Mouse (Mus musculus): ENCODE data around the gene Zbtb7a. TPM values are rescaled to one million over a fixed set of nuclear protein-coding genes. Genes with fewer than 3 reads are reported as not detected.
"Not testable (repeated sequence)": the region's sequence is repeated elsewhere in the genome, so short reads cannot be mapped to it uniquely, and the experiment has no call there.

Gene Zbtb7a
- polyA plus RNA-seq, 1 experiment from 2014 or later, result 25.0 TPM

GRCm38 (mm10) chr10:81176466-81177271 lies 41.6 kb downstream of the Zbtb7a start, which contains the start of gene Eef2:
TSS of gene Eef2 (plus strand) at chr10:81176631.
- Histone ChIP-seq H3K9me3 (ENCODE audit: low read depth, low read length) (no peaks in the 10 kb centered on the region), H3K4me1 (ENCODE audit: insufficient read depth) (peaks cover 5% of the 10 kb centered on the region), H3K4me3 (ENCODE audit: low read depth, low read length) (peak within 1 kb of the TSS; percentile 99), H3K4me2 (peak within 1 kb of the TSS; percentile 89), H3K36me3 (ENCODE audit: insufficient read depth) (peaks cover 48% of the 10 kb centered on the region), H3K27ac (ENCODE audit: low read depth) (peak within 1 kb of the TSS; percentile 94), H3K9ac (peak within 1 kb of the TSS; percentile 99), H3K27me3 (ENCODE audit: insufficient read depth, low read length) (no peaks in the 10 kb centered on the region)
- no peak for TF ChIP-seq CTCF (IDR thresholded peaks at IDR 0.05; ENCODE audit: low read depth)
- DNase-seq, result peak; percentile 100
- ATAC-seq (ENCODE audit: insufficient read depth), result peak; percentile 77
- under 1% methylated on average over 75 of the region's 77 CpGs for WGBS

- peak overlapping the region; percentile 89 for H3K4me2 ChIP-seq
- H3K4me3 ChIP-seq (ENCODE audit: low read depth, low read length), result peak overlapping the region; percentile 99
- no peaks in the 10 kb centered on the region for H3K27me3 ChIP-seq (ENCODE audit: insufficient read depth, low read length)
- peak overlapping the region; percentile 94 for H3K27ac ChIP-seq (ENCODE audit: low read depth)
- H3K4me1 ChIP-seq (ENCODE audit: insufficient read depth), result peaks cover 5% of the 10 kb centered on the region
- H3K9ac ChIP-seq, result peak overlapping the region; percentile 99
- DNase-seq (peak; percentile 26), ATAC-seq (ENCODE audit: insufficient read depth) (no peak)
- no peak for TF ChIP-seq CTCF (IDR thresholded peaks at IDR 0.05; ENCODE audit: low read depth)
- WGBS, result 7% methylated on average over 16 of the region's 16 CpGs
- H3K9me3 ChIP-seq (ENCODE audit: low read depth, low read length), result no peaks in the 10 kb centered on the region
- H3K36me3 ChIP-seq (ENCODE audit: insufficient read depth), result peaks cover 56% of the 10 kb centered on the region
Measured at GRCm38 (mm10) chr10:81177491-81177925, 42.5 kb downstream of the Zbtb7a start.

GRCm38 (mm10) chr10:81177958-81178712 lies 43.1 kb downstream of the Zbtb7a start:
- Histone ChIP-seq H3K4me1 (ENCODE audit: insufficient read depth) (peaks cover 5% of the 10 kb centered on the region), H3K4me2 (peak overlapping the region; percentile 89), H3K9me3 (ENCODE audit: low read depth, low read length) (no peaks in the 10 kb centered on the region), H3K27me3 (ENCODE audit: insufficient read depth, low read length) (no peaks in the 10 kb centered on the region), H3K4me3 (ENCODE audit: low read depth, low read length) (peak overlapping the region; percentile 99), H3K9ac (peak overlapping the region; percentile 99), H3K27ac (ENCODE audit: low read depth) (peak overlapping the region; percentile 94; the same call in 1 of the 2 replicates), H3K36me3 (ENCODE audit: insufficient read depth) (peaks cover 56% of the 10 kb centered on the region)
- ATAC-seq (ENCODE audit: insufficient read depth) (no peak), DNase-seq (no peak)
- 54% methylated on average over 14 of the region's 14 CpGs for WGBS
- no peak for TF ChIP-seq CTCF (IDR thresholded peaks at IDR 0.05; ENCODE audit: low read depth)

GRCm38 (mm10) chr10:81178927-81179326 lies 43.9 kb downstream of the Zbtb7a start:
- Histone ChIP-seq H3K4me1 (ENCODE audit: insufficient read depth) (peaks cover 7% of the 10 kb centered on the region), H3K4me3 (ENCODE audit: low read depth, low read length) (peak overlapping the region; percentile 99; the same call in 1 of the 2 replicates), H3K9ac (peak overlapping the region; percentile 99; the same call in 1 of the 2 replicates), H3K27ac (ENCODE audit: low read depth) (no peak overlapping the region), H3K9me3 (ENCODE audit: low read depth, low read length) (no peaks in the 10 kb centered on the region), H3K27me3 (ENCODE audit: insufficient read depth, low read length) (no peaks in the 10 kb centered on the region), H3K4me2 (peak overlapping the region; percentile 89; the same call in 1 of the 2 replicates), H3K36me3 (ENCODE audit: insufficient read depth) (peaks cover 56% of the 10 kb centered on the region)
- 89% methylated on average over 11 of the region's 11 CpGs for WGBS
- DNase-seq (no peak), ATAC-seq (ENCODE audit: insufficient read depth) (no peak)
- TF ChIP-seq CTCF (IDR thresholded peaks at IDR 0.05; ENCODE audit: low read depth), result no peak

- ATAC-seq (ENCODE audit: insufficient read depth), result no peak
- Histone ChIP-seq H3K36me3 (ENCODE audit: insufficient read depth) (peaks cover 62% of the 10 kb centered on the region), H3K9ac (0 out of 2 replicates have a peak overlapping the region, but pooled peaks have one; percentile 14), H3K4me3 (ENCODE audit: low read depth, low read length) (no peak overlapping the region), H3K4me1 (ENCODE audit: insufficient read depth) (peaks cover 3% of the 10 kb centered on the region), H3K4me2 (no peak overlapping the region), H3K27ac (ENCODE audit: low read depth) (no peak overlapping the region), H3K27me3 (ENCODE audit: insufficient read depth, low read length) (no peaks in the 10 kb centered on the region), H3K9me3 (ENCODE audit: low read depth, low read length) (no peaks in the 10 kb centered on the region)
- peak; percentile 7 for DNase-seq
- peak; percentile 36 for TF ChIP-seq CTCF (IDR thresholded peaks at IDR 0.05; ENCODE audit: low read depth)
- 87% methylated on average over 32 of the region's 32 CpGs for WGBS
Measured at GRCm38 (mm10) chr10:81179451-81180342, 44.7 kb downstream of the Zbtb7a start.

- WGBS, result 85% methylated on average over 13 of the region's 13 CpGs
- 0 out of 2 replicates have a peak, but pooled peaks cover 5% of the 10 kb centered on the region for H3K4me1 ChIP-seq (ENCODE audit: insufficient read depth)
Measured at GRCm38 (mm10) chr10:81180946-81181345, 45.9 kb downstream of the Zbtb7a start.

GRCm38 (mm10) chr10:81181860-81182259 lies 46.8 kb downstream of the Zbtb7a start:
- Histone ChIP-seq H3K36me3 (ENCODE audit: insufficient read depth) (peaks cover 78% of the 10 kb centered on the region), H3K27ac (ENCODE audit: low read depth) (peak overlapping the region; percentile 65)
- not testable (repeated sequence) for H3K4me2 ChIP-seq; H3K27me3 ChIP-seq (ENCODE audit: insufficient read depth, low read length); H3K9me3 ChIP-seq (ENCODE audit: low read depth, low read length); ATAC-seq (ENCODE audit: insufficient read depth); H3K9ac ChIP-seq; H3K4me3 ChIP-seq (ENCODE audit: low read depth, low read length); H3K4me1 ChIP-seq (ENCODE audit: insufficient read depth)
- 66% methylated on average over 12 of the region's 12 CpGs for WGBS
- DNase-seq, result peak; percentile 5

More at GRCm38 (mm10) chr10:81180946-81181345, 45.9 kb downstream of the Zbtb7a start:
- Histone ChIP-seq H3K36me3 (ENCODE audit: insufficient read depth) (peaks cover 72% of the 10 kb centered on the region), H3K27ac (ENCODE audit: low read depth) (no peak overlapping the region), H3K27me3 (ENCODE audit: insufficient read depth, low read length) (no peaks in the 10 kb centered on the region), H3K9ac (no peak overlapping the region), H3K4me3 (ENCODE audit: low read depth, low read length) (no peak overlapping the region), H3K4me2 (no peak overlapping the region), H3K9me3 (ENCODE audit: low read depth, low read length) (no peaks in the 10 kb centered on the region)
- no peak for TF ChIP-seq CTCF (IDR thresholded peaks at IDR 0.05; ENCODE audit: low read depth)
- no peak for ATAC-seq (ENCODE audit: insufficient read depth)
- no peak for DNase-seq
